Mouse (Mus musculus) lung, adult 2 months (tissue): ENCODE measurements at regions not wholly inside any gene's neighbourhood (a gene's known extent, or its start where the extent isn't known, plus 50 kb on each side); places are given as distances from the start of the nearest gene placed in this dataset.

Source experiments
- DNase-seq: peaks from one replicate; pipeline ENCODE4 v3.0.0; 2022
- H3K4me1 ChIP-seq: fragments of 200-500 bp; 2 replicates; pipeline ENCODE4 v1.6.1; 2011; ENCODE audit warnings: low read length; ENCODE audit not compliant: control insufficient read depth, insufficient read depth
- H3K4me3 ChIP-seq: fragments of 200-500 bp; replicated peaks from 2 replicates; pipeline ENCODE3; 2011; ENCODE audit warnings: low read depth, mild to moderate bottlenecking, control low read depth, low read length; ENCODE audit errors: extremely low read depth
- CTCF ChIP-seq: fragments of 200-500 bp; IDR thresholded peaks from 2 replicates; pipeline ENCODE4 v1.5.1; 2011; ENCODE audit warnings: mild to moderate bottlenecking, low read length, control low read depth; ENCODE audit not compliant: insufficient read depth
- POLR2A ChIP-seq: fragments of 200-500 bp; IDR thresholded peaks from 2 replicates; pipeline ENCODE4 v1.6.1; 2011; ENCODE audit warnings: low read depth, mild to moderate bottlenecking, control low read depth, low read length, borderline replicate concordance; ENCODE audit errors: extremely low read depth
- WGBS: fragments of 180-500 bp; shearing (Covaris S2); methylation state at CpG from one replicate; pipeline ENCODE4 v1.1.7; 2018; 5-methylcytosine and 5-hydroxymethylcytosine counted together

DNA sequence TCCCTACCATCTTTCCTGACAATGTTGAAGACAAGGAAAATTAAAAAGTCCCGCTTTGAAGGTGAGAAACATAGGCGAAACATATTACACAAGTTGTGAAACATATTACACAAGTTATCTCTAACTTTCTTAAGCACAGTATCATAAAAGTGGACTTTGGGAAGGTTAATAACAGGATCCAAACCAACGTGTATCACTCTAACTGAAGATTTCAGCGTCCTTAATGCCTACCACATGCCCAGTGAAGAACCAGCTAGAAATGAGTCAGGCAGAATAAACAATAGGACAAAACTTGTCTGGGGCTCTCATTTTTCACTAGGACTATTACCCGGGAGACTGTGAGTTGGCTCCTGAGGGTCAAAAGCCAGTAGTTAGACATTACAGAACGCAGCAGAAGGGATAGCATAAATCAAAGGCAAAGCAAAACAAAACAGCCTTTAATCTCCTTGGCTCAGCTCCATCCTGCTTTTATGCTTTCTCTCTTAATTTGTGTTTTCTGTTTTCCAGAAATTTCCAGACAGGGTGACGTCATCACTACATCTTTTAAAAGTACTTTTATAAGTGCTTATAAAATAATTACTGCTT, 618.3 kb upstream of the Sox9 start:
- TF ChIP-seq POLR2A (no peak), CTCF (no peak)
- no peak overlapping the region for H3K4me3 ChIP-seq
- 46% methylated on average over 7 of the region's 7 CpGs for WGBS
- no peaks in the 10 kb centered on the region for H3K4me1 ChIP-seq
- DNase-seq, result no peak

- TF ChIP-seq POLR2A (no peak), CTCF (no peak)
- 38% methylated on average over 10 of the region's 10 CpGs for WGBS
- no peaks in the 10 kb centered on the region for H3K4me1 ChIP-seq
- no peak for DNase-seq
- no peak overlapping the region for H3K4me3 ChIP-seq
Measured at GRCm38 (mm10) chr11:112173585-112173984, 608.4 kb upstream of the Sox9 start.

GRCm38 (mm10) chr11:112175302-112175701, 606.7 kb upstream of the Sox9 start:
- no peak for TF ChIP-seq CTCF
- no peak for TF ChIP-seq POLR2A
- Histone ChIP-seq H3K4me1 (no peaks in the 10 kb centered on the region), H3K4me3 (no peak overlapping the region)
- no peak for DNase-seq
- WGBS, result 92% methylated on average over 6 of the region's 6 CpGs

DNA sequence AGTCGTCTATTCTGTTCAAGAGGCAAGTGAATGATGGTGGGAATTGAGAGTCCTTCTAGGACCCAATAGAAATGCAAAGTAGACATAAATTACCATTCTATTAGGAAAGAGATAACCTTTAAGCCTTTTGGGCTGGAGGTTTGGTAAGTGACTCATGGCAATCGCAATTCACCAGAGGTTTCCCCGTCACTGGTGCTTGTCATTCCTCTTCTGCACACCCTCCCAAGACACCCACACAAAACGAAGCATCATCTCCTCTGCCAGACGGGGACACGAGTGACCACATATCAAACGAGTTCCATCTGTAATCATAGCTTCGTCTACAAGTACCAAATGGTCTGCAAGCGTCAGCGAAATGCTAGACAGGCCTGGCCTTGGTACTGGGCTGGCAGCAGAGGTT, 601.4 kb upstream of the Sox9 start:
- TF ChIP-seq POLR2A (no peak), CTCF (no peak)
- 76% methylated on average over 10 of the region's 10 CpGs for WGBS
- H3K4me3 ChIP-seq, result no peak overlapping the region
- no peaks in the 10 kb centered on the region for H3K4me1 ChIP-seq
- no peak for DNase-seq

DNA sequence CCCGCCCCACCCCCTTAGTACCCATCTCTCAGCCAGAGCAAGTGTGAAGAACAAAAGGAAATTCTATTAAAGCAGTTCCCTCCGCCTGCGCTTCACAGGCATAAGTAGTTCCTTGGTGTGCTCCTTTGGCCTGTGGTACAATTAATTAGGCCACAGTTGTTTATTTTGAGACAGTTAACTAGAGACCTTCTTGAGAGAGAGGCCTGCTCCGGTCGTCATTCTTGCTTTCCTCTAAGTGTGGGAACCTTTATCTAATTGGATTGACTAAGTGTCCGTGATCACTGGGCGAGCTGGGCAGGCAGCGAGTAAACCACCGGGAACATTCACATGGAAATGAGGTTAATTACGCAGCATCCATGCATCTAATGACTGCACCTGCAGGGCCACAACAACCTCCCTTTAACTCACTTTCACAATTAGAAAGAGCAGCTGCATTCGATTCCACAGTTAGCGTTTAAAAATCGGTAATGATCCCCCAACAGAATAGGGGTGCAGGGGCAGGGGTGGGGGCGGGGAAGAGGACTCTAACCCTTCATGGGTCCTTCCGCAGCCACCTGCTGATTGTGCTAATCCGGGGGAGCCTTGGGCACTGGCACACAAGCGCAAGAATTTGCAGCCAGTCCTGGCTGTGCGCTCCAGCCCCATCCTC, 584.3 kb upstream of the Sox9 start:
- no peak for TF ChIP-seq POLR2A
- no peak for TF ChIP-seq CTCF
- no peak for DNase-seq
- Histone ChIP-seq H3K4me1 (no peaks in the 10 kb centered on the region; the same call in 1 of the 2 replicates), H3K4me3 (no peak overlapping the region)
- 42% methylated on average over 18 of the region's 18 CpGs for WGBS

- Histone ChIP-seq H3K4me1 (no peaks in the 10 kb centered on the region; the same call in 1 of the 2 replicates), H3K4me3 (no peak overlapping the region)
- no peak for DNase-seq
- TF ChIP-seq POLR2A, result no peak
- no peak for TF ChIP-seq CTCF
- WGBS, result 21% methylated on average over 2 of the region's 2 CpGs
Measured at GRCm38 (mm10) chr11:112204561-112204960, 577.5 kb upstream of the Sox9 start.

DNA sequence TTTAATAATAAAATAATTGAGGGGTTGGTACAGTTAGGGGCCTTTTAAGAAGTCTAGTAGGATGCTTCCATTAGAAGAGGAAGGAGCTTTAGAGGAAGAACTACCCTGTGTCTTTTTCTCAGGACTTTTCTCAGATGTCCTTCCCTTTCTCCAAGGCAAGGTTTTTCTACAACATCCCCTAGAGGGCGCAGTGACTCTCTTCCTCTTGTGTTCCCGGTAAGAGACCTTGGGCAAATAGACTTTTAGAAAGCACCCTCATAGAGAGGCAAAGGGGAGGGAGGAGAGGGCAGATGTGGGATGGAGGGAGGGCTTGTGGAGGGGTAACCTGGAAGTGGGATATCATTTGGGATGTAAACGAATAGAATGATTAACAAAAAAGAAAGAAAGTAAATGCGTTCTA, 572.6 kb upstream of the Sox9 start:
- TF ChIP-seq CTCF, result 0 out of 2 replicates have a peak, but pooled peaks have one; percentile 13
- TF ChIP-seq POLR2A, result no peak
- Histone ChIP-seq H3K4me1 (no peaks in the 10 kb centered on the region), H3K4me3 (no peak overlapping the region)
- DNase-seq, result peak; percentile 13
- WGBS, result 29% methylated on average over 4 of the region's 4 CpGs

DNA sequence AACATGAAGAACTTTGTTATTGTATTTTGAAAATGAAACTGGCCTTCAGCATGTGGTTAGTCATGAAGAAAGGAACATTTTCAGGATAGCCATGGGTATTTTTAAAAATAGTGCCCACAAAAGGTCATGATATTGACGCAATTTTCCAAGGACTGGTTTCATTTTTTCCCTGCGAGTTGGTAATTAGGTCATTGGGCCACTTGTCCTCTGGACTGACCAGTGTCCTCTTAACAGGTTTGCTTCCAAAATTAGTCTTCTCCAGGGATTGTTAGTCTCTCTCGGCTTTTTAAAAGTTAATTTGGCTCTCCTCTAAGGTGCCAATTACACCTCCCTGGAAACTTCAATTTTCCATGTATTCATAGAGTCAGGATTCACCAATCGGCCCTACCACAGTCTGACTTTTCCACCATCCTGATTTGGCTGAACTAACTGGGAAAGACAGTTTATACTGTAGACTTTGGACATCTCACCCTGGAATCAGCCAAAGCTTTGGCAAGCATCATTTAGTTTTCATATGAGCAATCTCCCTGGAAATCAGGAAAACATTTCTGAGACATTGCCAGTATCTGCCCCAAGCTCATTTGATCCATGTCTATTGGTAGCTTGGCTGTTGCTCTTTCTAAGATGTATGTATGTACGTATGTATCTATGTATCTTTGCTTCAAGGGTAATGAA, 562.8 kb upstream of the Sox9 start:
- TF ChIP-seq CTCF (no peak), POLR2A (no peak)
- no peak overlapping the region for H3K4me3 ChIP-seq
- WGBS, result 80% methylated on average over 5 of the region's 5 CpGs
- H3K4me1 ChIP-seq, result no peaks in the 10 kb centered on the region
- no peak for DNase-seq

GRCm38 (mm10) chr11:112234492-112235116, 547.4 kb upstream of the Sox9 start:
- no peak for DNase-seq
- 72% methylated on average over 7 of the region's 7 CpGs for WGBS
- no peaks in the 10 kb centered on the region for H3K4me1 ChIP-seq
- TF ChIP-seq POLR2A, result no peak
- no peak for TF ChIP-seq CTCF
- no peak overlapping the region for H3K4me3 ChIP-seq
